Mouse (Mus musculus) midbrain, postnatal 0 days (tissue): ENCODE results near the gene Cav2. TPM values are rescaled to one million over a fixed set of nuclear protein-coding genes. Genes with fewer than 3 reads are reported as not detected.

Experiments used
- ATAC-seq: fragments of 200-750 bp; cut with Nextera tagmentation; 2 replicates; pipeline ENCODE4 v1.8.0; 2017; ENCODE audit warnings: moderate number of reproducible peaks, mild to moderate bottlenecking, moderate TSS enrichment, moderate library complexity; ENCODE audit not compliant: low FRiP score
- DNase-seq: peaks from one replicate; pipeline ENCODE4 v3.0.0-alpha.2; 2015; ENCODE audit warnings: low spot score
- H3K27ac ChIP-seq: fragments of 300-500 bp; sonication (generic); 2 replicates; pipeline ENCODE4 v1.5.1; 2014; ENCODE audit warnings: low read depth, mild to moderate bottlenecking, low read length, mixed read lengths
- H3K27me3 ChIP-seq: fragments of 300-500 bp; sonication (generic); 2 replicates; pipeline ENCODE4 v1.6.1; 2014; ENCODE audit warnings: low read length, control low read depth, mixed read lengths; ENCODE audit not compliant: insufficient read depth
- H3K36me3 ChIP-seq: fragments of 300-500 bp; sonication (generic); 2 replicates; pipeline ENCODE4 v1.6.1; 2014; ENCODE audit warnings: low read length, control low read depth, mixed read lengths; ENCODE audit not compliant: insufficient read depth
- H3K4me1 ChIP-seq: fragments of 300-500 bp; sonication (generic); 2 replicates; pipeline ENCODE4 v1.6.1; 2014; ENCODE audit warnings: mild to moderate bottlenecking, control low read depth, antibody characterized with exemption, low read length, mixed read lengths; ENCODE audit not compliant: insufficient read depth
- H3K4me2 ChIP-seq: fragments of 300-500 bp; sonication (generic); 2 replicates; pipeline ENCODE4 v1.6.1; 2014; ENCODE audit warnings: low read depth, mild to moderate bottlenecking, low read length, mixed read lengths; ENCODE audit not compliant: poor library complexity, severe bottlenecking
- H3K4me3 ChIP-seq: fragments of 300-500 bp; sonication (generic); 2 replicates; pipeline ENCODE4 v1.5.1; 2014; ENCODE audit warnings: low read depth, mild to moderate bottlenecking, low read length, moderate library complexity
- H3K9ac ChIP-seq: fragments of 300-500 bp; sonication (generic); replicated peaks from 2 replicates; pipeline ENCODE4 v1.6.1; 2014; ENCODE audit warnings: mild to moderate bottlenecking, low read length, moderate library complexity, mixed read lengths; ENCODE audit not compliant: poor library complexity, severe bottlenecking
- H3K9me3 ChIP-seq: fragments of 300-500 bp; sonication (generic); 2 replicates; pipeline ENCODE4 v1.6.1; 2016; ENCODE audit warnings: low read length, control low read depth
- CTCF ChIP-seq: IDR thresholded peaks from 2 replicates; pipeline ENCODE4 v1.5.1; 2016; ENCODE audit warnings: antibody characterized with exemption, mild to moderate bottlenecking
- WGBS: fragments of 180-500 bp; shearing (Covaris S2); extraction: QIAGEN DNeasy Blood & Tissue Kit; methylation state at CpG from one replicate; pipeline ENCODE4 v1.1.7; 2014; 5-methylcytosine and 5-hydroxymethylcytosine counted together
- polyA plus RNA-seq: library from polyadenylated mRNA; unstranded; fragments of >200 nt; fragmentation: Nextera tagmentation; extraction: Ambion mirVana; gene quantifications from 2 replicates; pipeline ENCODE4 v1.2.1, GENCODE M21; 2015
- total RNA-seq: library from RNA; depleted of rRNA; stranded (reverse); fragments of >200 nt; gene quantifications from 2 replicates; pipeline ENCODE4 v1.2.3, GENCODE M21; 2014

The Cav2 gene
- total and polyA plus RNA-seq, 2 experiments from 2014 or later, result 17.0 to 18.6 TPM

GRCm38 (mm10) chr6:17278366-17278765 is 2.6 kb upstream of the Cav2 start:
- Histone ChIP-seq H3K4me1 (no peaks in the 10 kb centered on the region), H3K4me2 (no peak overlapping the region), H3K36me3 (no peaks in the 10 kb centered on the region), H3K9me3 (no peaks in the 10 kb centered on the region), H3K27me3 (no peaks in the 10 kb centered on the region; the same call in 1 of the 2 replicates), H3K4me3 (no peak overlapping the region), H3K27ac (no peak overlapping the region), H3K9ac (no peak overlapping the region)
- ATAC-seq (no peak), DNase-seq (no peak)
- WGBS, result 91% methylated on average over 3 of the region's 3 CpGs
- TF ChIP-seq CTCF, result no peak

GRCm38 (mm10) chr6:17281757-17282092 is 740 bp downstream of the Cav2 start:
- Histone ChIP-seq H3K4me2 (peak overlapping the region; percentile 74), H3K4me1 (no peaks in the 10 kb centered on the region), H3K4me3 (peak overlapping the region; percentile 45; the same call in 1 of the 2 replicates), H3K27me3 (no peaks in the 10 kb centered on the region; the same call in 1 of the 2 replicates), H3K9ac (peak overlapping the region; percentile 46; the same call in 1 of the 2 replicates), H3K9me3 (no peaks in the 10 kb centered on the region), H3K27ac (no peak overlapping the region), H3K36me3 (no peaks in the 10 kb centered on the region)
- ATAC-seq (peak; percentile 50; the same call in 1 of the 2 replicates), DNase-seq (peak; percentile 3)
- 25% methylated on average over 8 of the region's 8 CpGs for WGBS
- TF ChIP-seq CTCF, result no peak

GRCm38 (mm10) chr6:17282159-17282558 is 1.2 kb downstream of the Cav2 start:
- Histone ChIP-seq H3K27me3 (no peaks in the 10 kb centered on the region; the same call in 1 of the 2 replicates), H3K36me3 (no peaks in the 10 kb centered on the region), H3K9me3 (no peaks in the 10 kb centered on the region), H3K9ac (no peak overlapping the region), H3K4me3 (no peak overlapping the region), H3K4me1 (no peaks in the 10 kb centered on the region), H3K27ac (no peak overlapping the region), H3K4me2 (peak overlapping the region; percentile 74; the same call in 1 of the 2 replicates)
- 43% methylated on average over 5 of the region's 5 CpGs for WGBS
- ATAC-seq, result no peak
- peak; percentile 1 for DNase-seq
- TF ChIP-seq CTCF, result no peak

GRCm38 (mm10) chr6:17283834-17284233 is 2.8 kb downstream of the Cav2 start:
- H3K27me3 ChIP-seq, result no peaks in the 10 kb centered on the region; the same call in 1 of the 2 replicates
- DNase-seq (no peak), ATAC-seq (no peak)
- H3K4me3 ChIP-seq, result no peak overlapping the region
- H3K4me2 ChIP-seq, result no peak overlapping the region
- H3K4me1 ChIP-seq, result no peaks in the 10 kb centered on the region
- TF ChIP-seq CTCF, result no peak
- no peaks in the 10 kb centered on the region for H3K9me3 ChIP-seq
- H3K9ac ChIP-seq, result no peak overlapping the region
- H3K36me3 ChIP-seq, result no peaks in the 10 kb centered on the region
- WGBS, result 83% methylated on average over 3 of the region's 3 CpGs
- no peak overlapping the region for H3K27ac ChIP-seq

GRCm38 (mm10) chr6:17286381-17286780 is 5.4 kb downstream of the Cav2 start:
- Histone ChIP-seq H3K4me1 (no peaks in the 10 kb centered on the region), H3K9ac (no peak overlapping the region), H3K36me3 (no peaks in the 10 kb centered on the region), H3K4me2 (no peak overlapping the region), H3K27ac (no peak overlapping the region), H3K27me3 (no peaks in the 10 kb centered on the region), H3K9me3 (no peaks in the 10 kb centered on the region), H3K4me3 (no peak overlapping the region)
- no peak for TF ChIP-seq CTCF
- WGBS, result 88% methylated on average over 4 of the region's 4 CpGs
- DNase-seq (no peak), ATAC-seq (no peak)

- Histone ChIP-seq H3K9ac (no peak overlapping the region), H3K9me3 (no peaks in the 10 kb centered on the region), H3K27ac (no peak overlapping the region), H3K4me1 (no peaks in the 10 kb centered on the region), H3K36me3 (no peaks in the 10 kb centered on the region), H3K27me3 (no peaks in the 10 kb centered on the region), H3K4me2 (no peak overlapping the region), H3K4me3 (no peak overlapping the region)
- ATAC-seq (no peak), DNase-seq (no peak)
- 80% methylated on average over 5 of the region's 5 CpGs for WGBS
- TF ChIP-seq CTCF, result no peak
Measured at GRCm38 (mm10) chr6:17295116-17295515, 14.1 kb downstream of the Cav2 start.
